Mouse (Mus musculus): Measurements from ENCODE around the gene Patl2.

- TF ChIP-seq CTCF (IDR thresholded peaks at IDR 0.05), result no peak
- no peak for TF ChIP-seq EP300 (IDR thresholded peaks at IDR 0.05)
Observed at GRCm38 (mm10) chr2:122163430-122164195, 22.4 kb downstream of the Patl2 start.
